Mouse (Mus musculus) limb, embryonic 12.5 days (tissue): ENCODE results near the gene Phf23. TPM values are rescaled to one million over a fixed set of nuclear protein-coding genes. Genes with fewer than 3 reads are reported as not detected.
"Not testable (repeated sequence)": the region's sequence is repeated elsewhere in the genome, so short reads cannot be mapped to it uniquely, and the experiment has no call there.

Source experiments
- ATAC-seq: fragments of 200-750 bp; cut with Nextera tagmentation; 2 replicates; pipeline ENCODE4 v1.8.0; 2017; ENCODE audit warnings: low read depth, moderate TSS enrichment; ENCODE audit not compliant: insufficient number of reproducible peaks, insufficient read depth, low FRiP score, low TSS enrichment
- H3K27ac ChIP-seq: fragments of 300-500 bp; sonication (generic); 2 replicates; pipeline ENCODE4 v1.5.1; 2016; ENCODE audit warnings: mild to moderate bottlenecking, moderate library complexity
- H3K27me3 ChIP-seq: fragments of 300-500 bp; sonication (generic); 2 replicates; pipeline ENCODE4 v1.6.1; 2016; ENCODE audit warnings: mild to moderate bottlenecking, moderate library complexity
- H3K36me3 ChIP-seq: fragments of 300-500 bp; sonication (generic); 2 replicates; pipeline ENCODE4 v1.6.1; 2016; ENCODE audit warnings: mild to moderate bottlenecking, moderate library complexity
- H3K4me1 ChIP-seq: fragments of 300-500 bp; sonication (generic); replicated peaks from 2 replicates; pipeline ENCODE4 v1.6.1; 2016
- H3K4me2 ChIP-seq: fragments of 300-500 bp; sonication (generic); 2 replicates; pipeline ENCODE4 v1.6.1; 2016; ENCODE audit warnings: mild to moderate bottlenecking, moderate library complexity
- H3K4me3 ChIP-seq: fragments of 300-500 bp; sonication (generic); replicated peaks from 2 replicates; pipeline ENCODE4 v1.5.1; 2016; ENCODE audit warnings: mild to moderate bottlenecking
- H3K9ac ChIP-seq: fragments of 300-500 bp; sonication (generic); replicated peaks from 2 replicates; pipeline ENCODE4 v1.6.1; 2016; ENCODE audit warnings: mild to moderate bottlenecking, moderate library complexity
- H3K9me3 ChIP-seq: fragments of 300-500 bp; sonication (generic); 2 replicates; pipeline ENCODE4 v1.6.1; 2016; ENCODE audit warnings: mild to moderate bottlenecking, moderate library complexity
- WGBS: fragments of 180-500 bp; shearing (Covaris S2); methylation state at CpG from one replicate; pipeline ENCODE4 v1.1.7; 2016; 5-methylcytosine and 5-hydroxymethylcytosine counted together
- polyA plus RNA-seq: library from polyadenylated mRNA; unstranded; fragments of >200 nt; fragmentation: Nextera tagmentation; extraction: Ambion mirVana; gene quantifications from 2 replicates; pipeline ENCODE4 v1.2.1, GENCODE M21; 2016

The Phf23 gene
- polyA plus RNA-seq, 1 experiment from 2014 or later = 102 TPM

DNA sequence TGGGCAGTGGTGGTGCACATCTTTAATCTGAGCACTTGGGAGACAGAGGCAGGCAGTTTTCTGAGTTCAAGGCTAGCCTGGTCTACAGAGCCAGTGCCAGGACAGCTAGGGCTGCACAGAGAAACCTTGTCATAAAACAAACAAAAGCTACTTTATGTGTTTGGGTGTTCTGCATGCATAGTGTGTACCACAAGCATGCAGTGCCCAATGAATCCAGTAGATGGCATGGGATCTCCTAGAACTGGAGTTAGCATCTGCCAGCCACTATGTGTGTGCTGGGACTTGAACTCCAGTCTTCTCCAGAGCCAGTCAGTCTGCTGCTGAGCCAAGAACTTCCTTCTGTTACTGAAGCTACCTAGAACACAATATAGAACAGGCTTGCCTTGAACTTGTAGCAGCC is 6.3 kb downstream of the Phf23 start:
- ATAC-seq = no peak
- H3K27me3 ChIP-seq = no peaks in the 10 kb centered on the region
- H3K27ac ChIP-seq = no peak overlapping the region
- H3K9ac ChIP-seq = no peak overlapping the region
- peaks cover 49% of the 10 kb centered on the region for H3K4me1 ChIP-seq
- H3K4me2 ChIP-seq = peak overlapping the region; percentile 93
- H3K36me3 ChIP-seq = peaks cover 54% of the 10 kb centered on the region
- H3K9me3 ChIP-seq = no peaks in the 10 kb centered on the region
- H3K4me3 ChIP-seq = peak overlapping the region; percentile 77

DNA sequence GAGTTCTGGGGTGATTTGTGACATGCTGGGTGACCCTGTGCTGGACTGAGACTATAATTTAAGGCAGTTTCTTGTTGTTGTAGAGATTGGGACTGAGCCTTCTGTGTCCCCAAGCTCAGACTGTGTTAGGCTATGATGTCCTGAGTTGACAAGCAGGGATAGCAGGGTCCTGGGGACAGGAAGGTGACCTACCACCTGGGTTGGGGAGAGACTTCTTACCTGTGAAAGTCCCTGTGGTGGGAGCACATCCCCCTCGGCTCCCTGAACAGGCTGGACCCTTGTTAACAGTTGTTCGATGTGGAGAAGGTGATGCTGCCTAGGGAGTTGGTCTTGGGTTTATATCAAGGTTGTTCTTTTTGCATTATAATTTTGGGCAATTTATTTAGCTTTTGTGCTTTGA is 6.9 kb downstream of the Phf23 start:
- 91% methylated on average over 2 of the region's 2 CpGs for WGBS
- H3K4me3 ChIP-seq = peak overlapping the region; percentile 77
- H3K4me2 ChIP-seq = peak overlapping the region; percentile 93
- no peaks in the 10 kb centered on the region for H3K9me3 ChIP-seq
- peak overlapping the region; percentile 34; the same call in 1 of the 2 replicates for H3K9ac ChIP-seq
- H3K27ac ChIP-seq = no peak overlapping the region
- peaks cover 59% of the 10 kb centered on the region for H3K36me3 ChIP-seq
- H3K4me1 ChIP-seq = peaks cover 48% of the 10 kb centered on the region
- no peaks in the 10 kb centered on the region for H3K27me3 ChIP-seq
- ATAC-seq = no peak

DNA sequence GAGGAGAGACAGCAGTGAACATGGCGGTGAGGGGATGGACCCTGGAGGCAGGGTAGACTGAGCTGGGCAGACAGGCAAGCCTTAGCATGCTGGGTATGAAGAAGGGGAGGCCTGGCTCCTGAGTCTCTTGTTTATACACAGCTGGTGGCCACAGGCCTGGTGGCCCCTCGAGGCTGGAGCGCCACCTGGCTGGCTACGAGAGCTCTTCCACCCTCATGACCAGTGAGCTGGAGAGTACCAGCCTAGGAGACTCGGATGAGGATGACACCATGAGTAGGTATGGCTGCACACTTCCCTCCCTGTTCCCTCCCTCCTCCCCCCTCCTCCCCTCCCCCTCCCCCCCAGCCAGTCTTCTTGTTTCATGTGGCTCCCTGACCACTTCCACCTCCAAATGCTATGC is 9.9 kb downstream of the Phf23 start:
- Histone ChIP-seq H3K27me3 (no peaks in the 10 kb centered on the region), H3K4me1 (peaks cover 26% of the 10 kb centered on the region), H3K27ac (no peak overlapping the region), H3K4me3 (no peak overlapping the region), H3K9me3 (no peaks in the 10 kb centered on the region), H3K9ac (no peak overlapping the region), H3K36me3 (peaks cover 63% of the 10 kb centered on the region), H3K4me2 (no peak overlapping the region)
- no peak for ATAC-seq
- 65% methylated on average over 5 of the region's 5 CpGs for WGBS

DNA sequence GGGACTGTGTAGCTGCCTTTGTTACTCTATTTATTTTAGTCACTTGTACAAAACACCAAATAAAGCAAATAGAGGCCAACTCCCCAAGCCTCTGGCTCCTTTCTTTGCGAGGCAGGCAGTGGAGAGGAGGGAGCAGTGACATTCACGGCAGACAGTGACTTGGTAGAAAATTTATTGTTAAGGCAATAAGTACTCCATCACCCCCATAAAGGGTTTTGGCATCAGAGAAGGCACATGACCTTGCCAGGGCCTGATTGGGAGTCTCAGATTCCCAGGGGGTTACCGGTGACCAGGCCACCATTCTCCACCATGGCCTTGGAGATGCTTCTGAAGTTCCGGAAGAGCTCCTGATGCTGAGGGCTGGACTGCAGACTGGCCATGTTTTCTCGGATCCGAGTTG is 14.5 kb downstream of the Phf23 start:
- H3K4me3 ChIP-seq = no peak overlapping the region
- H3K9me3 ChIP-seq = no peaks in the 10 kb centered on the region
- H3K4me1 ChIP-seq = peaks cover 16% of the 10 kb centered on the region
- peaks cover 92% of the 10 kb centered on the region for H3K36me3 ChIP-seq
- H3K27me3 ChIP-seq = no peaks in the 10 kb centered on the region
- no peak overlapping the region for H3K27ac ChIP-seq
- H3K4me2 ChIP-seq = no peak overlapping the region
- H3K9ac ChIP-seq = no peak overlapping the region
- no peak for ATAC-seq
- 91% methylated on average over 6 of the region's 6 CpGs for whole genome bisulfite sequencing

DNA sequence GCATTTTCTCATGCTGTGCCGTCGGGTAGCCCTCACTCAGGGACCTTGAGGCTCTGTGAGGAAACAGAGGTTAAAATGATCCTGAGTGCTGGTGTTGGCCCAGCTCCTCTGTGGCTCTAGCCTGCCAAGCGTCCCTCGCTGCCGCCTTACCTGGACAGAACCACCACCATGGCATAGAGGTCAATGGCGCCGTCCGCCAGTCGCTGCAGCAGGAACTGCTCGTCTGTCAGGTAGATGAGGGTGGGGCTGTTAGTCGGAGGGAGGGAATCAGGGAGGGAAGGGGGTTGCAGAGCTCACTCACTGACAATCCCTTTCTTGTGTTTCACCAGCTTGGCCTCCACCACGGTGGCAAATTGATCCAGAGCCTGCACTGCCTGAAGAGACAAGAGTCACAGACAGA is 15.0 kb downstream of the Phf23 start:
- no peak for ATAC-seq
- Histone ChIP-seq H3K27ac (no peak overlapping the region), H3K4me2 (no peak overlapping the region), H3K27me3 (no peaks in the 10 kb centered on the region), H3K9me3 (no peaks in the 10 kb centered on the region), H3K9ac (no peak overlapping the region), H3K4me3 (no peak overlapping the region), H3K4me1 (peaks cover 16% of the 10 kb centered on the region), H3K36me3 (peaks cover 87% of the 10 kb centered on the region)
- 87% methylated on average over 12 of the region's 12 CpGs for WGBS

DNA sequence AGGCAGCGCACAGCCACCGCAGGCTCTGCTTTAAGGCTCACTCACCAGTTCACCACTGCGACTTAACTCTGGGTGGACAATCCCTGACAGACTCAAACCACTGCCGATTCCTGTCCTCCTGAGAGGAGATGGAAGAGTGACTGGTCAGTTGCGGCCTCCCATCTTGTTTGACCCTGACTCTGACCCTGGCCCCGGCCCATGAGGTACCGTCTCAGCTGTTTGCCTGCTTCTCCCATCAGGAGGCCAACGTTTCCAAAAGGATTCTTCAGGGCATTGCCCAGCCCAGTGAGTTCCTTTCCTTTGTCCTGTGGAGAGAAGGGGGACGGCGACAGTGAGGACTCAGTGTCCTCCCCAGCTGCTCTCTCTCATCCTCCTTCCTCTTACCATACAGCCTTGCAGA is 15.4 kb downstream of the Phf23 start:
- H3K27ac ChIP-seq = no peak overlapping the region
- peaks cover 16% of the 10 kb centered on the region for H3K4me1 ChIP-seq
- no peak overlapping the region for H3K9ac ChIP-seq
- H3K4me2 ChIP-seq = no peak overlapping the region
- no peak for ATAC-seq
- no peaks in the 10 kb centered on the region for H3K27me3 ChIP-seq
- peaks cover 83% of the 10 kb centered on the region for H3K36me3 ChIP-seq
- no peaks in the 10 kb centered on the region for H3K9me3 ChIP-seq
- whole genome bisulfite sequencing = 94% methylated on average over 10 of the region's 10 CpGs
- H3K4me3 ChIP-seq = no peak overlapping the region

DNA sequence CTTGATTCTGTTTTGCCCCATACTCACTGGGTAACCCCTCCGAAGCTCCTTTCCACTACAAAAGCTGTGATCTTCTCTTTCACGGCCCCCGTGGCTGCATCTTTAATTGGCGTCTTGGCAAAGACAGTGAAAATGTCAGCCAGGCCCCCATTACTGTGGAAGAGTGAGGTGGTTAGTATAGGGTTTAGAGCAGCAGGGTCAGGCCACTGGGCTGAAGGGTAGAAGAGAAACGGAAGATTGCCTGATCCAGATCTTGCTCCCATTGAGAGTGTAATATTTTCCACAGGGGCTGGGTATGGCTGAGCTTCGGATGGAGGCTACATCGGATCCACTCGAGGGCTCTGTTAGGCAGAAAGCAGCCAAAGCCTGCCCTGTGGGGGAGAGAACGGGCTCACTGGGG is 17.4 kb downstream of the Phf23 start:
- no peak for ATAC-seq
- H3K9ac ChIP-seq = no peak overlapping the region
- H3K4me2 ChIP-seq = no peak overlapping the region
- H3K36me3 ChIP-seq = peaks cover 63% of the 10 kb centered on the region
- peaks cover 25% of the 10 kb centered on the region for H3K4me1 ChIP-seq
- H3K9me3 ChIP-seq = no peaks in the 10 kb centered on the region
- no peak overlapping the region for H3K27ac ChIP-seq
- H3K4me3 ChIP-seq = no peak overlapping the region
- WGBS = 87% methylated on average over 9 of the region's 9 CpGs
- H3K27me3 ChIP-seq = no peaks in the 10 kb centered on the region

DNA sequence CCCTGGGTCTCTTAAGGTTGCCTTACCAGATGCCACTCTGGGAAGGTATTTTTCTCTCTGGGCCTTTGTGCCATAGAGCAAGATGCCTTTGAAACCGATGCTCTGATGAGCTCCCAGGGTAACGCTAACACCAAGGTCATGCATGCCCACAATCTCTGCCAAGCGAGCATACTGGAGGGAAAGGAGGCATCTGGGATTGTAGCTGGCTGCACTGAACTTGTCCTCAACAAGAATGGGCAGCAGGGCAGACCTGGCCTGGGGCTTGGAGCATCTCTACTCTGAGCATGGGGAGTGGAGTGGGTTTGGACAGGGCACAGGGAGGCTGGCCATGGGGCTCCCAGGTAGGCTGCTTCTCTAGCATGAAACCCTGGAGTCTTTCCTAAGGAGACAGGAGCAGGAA is 17.8 kb downstream of the Phf23 start:
- no peak overlapping the region for H3K4me2 ChIP-seq
- H3K9me3 ChIP-seq = no peaks in the 10 kb centered on the region
- 87% methylated on average over 3 of the region's 3 CpGs for WGBS
- no peaks in the 10 kb centered on the region for H3K27me3 ChIP-seq
- H3K4me3 ChIP-seq = no peak overlapping the region
- no peak for ATAC-seq
- H3K27ac ChIP-seq = no peak overlapping the region
- peaks cover 58% of the 10 kb centered on the region for H3K36me3 ChIP-seq
- H3K4me1 ChIP-seq = peaks cover 26% of the 10 kb centered on the region
- H3K9ac ChIP-seq = no peak overlapping the region

DNA sequence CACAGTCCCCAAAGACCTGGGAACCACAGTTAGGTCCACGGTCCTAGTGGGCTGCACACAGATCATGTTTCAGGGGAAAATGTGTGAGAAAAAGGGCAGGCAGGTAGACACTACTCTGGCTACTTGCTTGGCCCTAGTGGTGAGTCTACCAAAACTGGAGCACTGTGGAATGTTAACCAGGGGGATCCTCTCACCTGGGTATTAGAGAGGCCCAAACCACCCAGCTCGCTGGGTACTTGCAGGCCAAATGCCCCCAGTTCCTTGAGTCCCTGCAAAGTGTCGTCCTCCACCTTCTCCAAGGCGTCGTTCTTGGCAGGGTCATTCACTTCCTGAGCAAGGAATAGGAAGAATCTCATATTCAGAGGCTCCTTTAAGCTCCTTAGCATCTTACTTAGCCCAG is 18.5 kb downstream of the Phf23 start:
- H3K9me3 ChIP-seq = no peaks in the 10 kb centered on the region
- peak overlapping the region; percentile 85 for H3K4me2 ChIP-seq
- H3K4me3 ChIP-seq = peak overlapping the region; percentile 57
- H3K27ac ChIP-seq = 0 out of 2 replicates have a peak overlapping the region, but pooled peaks have one; percentile 67
- H3K36me3 ChIP-seq = peaks cover 52% of the 10 kb centered on the region
- WGBS = 48% methylated on average over 5 of the region's 5 CpGs
- H3K9ac ChIP-seq = peak overlapping the region; percentile 70; the same call in 1 of the 2 replicates
- H3K4me1 ChIP-seq = peaks cover 31% of the 10 kb centered on the region
- H3K27me3 ChIP-seq = no peaks in the 10 kb centered on the region
- no peak for ATAC-seq

DNA sequence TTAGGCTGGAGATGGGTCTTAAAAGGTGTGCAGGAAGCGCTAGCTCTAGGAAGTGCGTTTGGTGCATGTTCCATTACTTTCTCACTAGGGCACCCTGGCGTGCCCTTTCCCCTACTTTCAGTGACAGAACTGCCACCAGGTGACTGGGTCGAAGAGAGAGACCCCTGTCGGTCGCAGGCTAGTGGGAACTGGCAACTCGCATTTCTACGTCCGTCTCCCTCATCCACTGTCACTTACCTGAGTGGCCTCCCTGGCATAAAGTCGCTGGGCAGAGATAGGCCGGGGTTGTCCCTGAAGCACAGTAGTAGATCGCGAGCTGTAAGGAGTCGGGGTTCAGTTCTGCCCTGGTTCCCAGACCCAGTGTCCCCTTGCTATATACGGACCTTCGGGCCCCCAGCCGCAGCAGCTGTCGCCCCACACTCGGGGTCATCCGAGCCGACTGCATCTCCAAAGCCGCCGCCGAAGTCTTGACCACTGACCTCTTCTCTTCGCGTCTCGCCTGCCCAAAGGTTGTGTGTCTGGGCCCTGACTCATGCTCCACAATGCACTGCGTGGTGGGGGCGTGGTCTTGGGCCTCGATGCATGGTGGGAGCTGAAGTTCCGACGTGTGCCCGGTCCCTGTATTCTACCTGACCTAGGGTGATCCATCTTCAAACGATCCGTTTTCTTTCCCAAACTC is 19.4 kb downstream of the Phf23 start, which contains the start of gene Acadvl:
TSS of gene Acadvl (minus strand) at position 532 of the 679 bp plus-strand sequence.
- H3K36me3 ChIP-seq = peaks cover 42% of the 10 kb centered on the region
- WGBS = under 1% methylated on average over 35 of the region's 35 CpGs
- no peaks in the 10 kb centered on the region for H3K9me3 ChIP-seq
- peak within 1 kb of the TSS; percentile 57 for H3K4me3 ChIP-seq
- no peaks in the 10 kb centered on the region for H3K27me3 ChIP-seq
- ATAC-seq = peak; percentile 42; the same call in 1 of the 2 replicates
- peak within 1 kb of the TSS; percentile 67 for H3K27ac ChIP-seq
- peak within 1 kb of the TSS; percentile 70 for H3K9ac ChIP-seq
- peak within 1 kb of the TSS; percentile 85 for H3K4me2 ChIP-seq
- peaks cover 41% of the 10 kb centered on the region for H3K4me1 ChIP-seq

DNA sequence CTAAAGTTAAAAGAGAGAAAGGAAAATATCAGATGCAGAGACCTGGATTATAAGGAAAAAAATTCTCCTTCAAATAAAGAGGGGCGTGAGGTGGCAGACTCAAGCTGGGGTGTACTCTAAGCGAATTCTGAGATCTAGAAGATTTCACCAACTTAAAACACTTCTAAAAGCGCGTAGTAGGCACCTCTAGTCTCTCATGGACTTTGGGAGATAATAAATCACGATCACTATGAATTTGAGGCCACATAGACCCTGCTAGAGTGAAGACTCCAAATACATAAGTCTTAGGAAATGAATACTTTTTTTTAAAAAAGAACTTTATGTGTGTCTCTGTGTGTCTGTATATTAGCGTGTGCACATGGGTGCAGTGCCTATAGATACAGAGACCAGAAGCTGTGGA is 20.1 kb downstream of the Phf23 start:
- Histone ChIP-seq H3K9me3 (no peaks in the 10 kb centered on the region), H3K36me3 (peaks cover 35% of the 10 kb centered on the region), H3K4me3 (peak overlapping the region; percentile 57), H3K27me3 (no peaks in the 10 kb centered on the region), H3K4me2 (peak overlapping the region; percentile 85), H3K4me1 (peaks cover 48% of the 10 kb centered on the region), H3K27ac (no peak overlapping the region), H3K9ac (no peak overlapping the region)
- WGBS = 66% methylated on average over 6 of the region's 6 CpGs
- ATAC-seq = no peak

DNA sequence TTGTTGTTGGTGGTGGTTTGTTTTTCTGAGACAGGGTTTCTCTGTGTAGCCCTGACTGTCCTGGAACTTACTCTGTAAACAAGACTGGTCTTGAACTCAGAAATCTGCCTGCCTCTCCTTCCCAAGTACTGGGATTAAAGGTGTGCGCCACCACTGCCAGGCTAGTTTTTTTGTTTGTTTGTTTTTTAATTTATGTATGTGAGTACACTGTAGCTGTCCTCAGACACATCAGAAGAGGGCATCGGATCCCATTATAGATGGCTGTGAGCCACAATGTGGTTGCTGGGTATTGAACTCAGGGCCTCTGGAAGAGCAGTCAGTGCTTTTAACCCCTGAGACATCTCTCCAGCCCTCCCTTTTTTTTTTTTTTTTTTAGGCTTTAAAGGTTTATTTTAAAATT is 20.6 kb downstream of the Phf23 start:
- H3K9ac ChIP-seq, H3K9me3 ChIP-seq, H3K27ac ChIP-seq, H3K4me3 ChIP-seq, H3K4me2 ChIP-seq, H3K27me3 ChIP-seq, ATAC-seq: not testable (repeated sequence)
- WGBS = 89% methylated on average over 2 of the region's 2 CpGs
- Histone ChIP-seq H3K4me1 (peaks cover 48% of the 10 kb centered on the region), H3K36me3 (peaks cover 30% of the 10 kb centered on the region)
